Mouse (Mus musculus): Measurements from ENCODE around the gene AC134908.4. TPM values are rescaled to one million over a fixed set of nuclear protein-coding genes. Genes with fewer than 3 reads are reported as not detected.

The AC134908.4 gene
- polyA plus RNA-seq, 1 experiment from 2014 or later: not detected

DNA sequence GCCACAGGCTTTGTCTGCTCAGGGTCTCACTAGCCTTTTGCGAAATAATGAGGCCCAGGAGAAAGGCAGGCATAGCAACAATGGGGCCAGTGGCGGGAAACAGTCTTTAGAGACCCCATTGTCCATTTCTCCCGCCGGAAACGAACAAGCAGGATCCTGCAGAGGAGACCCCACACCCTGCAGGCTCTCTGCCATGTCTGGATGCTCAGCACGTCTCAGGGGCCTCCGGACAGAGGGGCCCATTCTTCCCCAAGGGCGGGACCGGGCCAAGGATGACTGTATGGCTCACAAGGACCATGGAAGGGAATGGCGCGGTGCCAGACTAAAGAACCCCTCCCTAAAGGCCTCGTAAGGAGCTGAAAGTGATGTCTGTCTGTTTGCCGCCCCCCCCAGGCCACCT, 1.3 kb downstream of the AC134908.4 start:
- WGBS: 44% methylated on average over 13 of the region's 13 CpGs
- Histone ChIP-seq H3K27ac (replicated peaks; ENCODE audit: low read depth, low read length) (no peak overlapping the region), H3K4me2 (ENCODE audit: low read depth, low read length) (no peak overlapping the region), H3K9me3 (replicated peaks; ENCODE audit: control insufficient read depth, low read length) (no peaks in the 10 kb centered on the region), H3K36me3 (replicated peaks; ENCODE audit: control insufficient read depth, insufficient read depth, low read depth, low read length) (no peaks in the 10 kb centered on the region), H3K4me3 (ENCODE audit: low read depth, low read length) (peak overlapping the region; percentile 80; the same call in 1 of the 2 replicates), H3K9ac (replicated peaks; ENCODE audit: low read length) (peak overlapping the region; percentile 2; the same call in 1 of the 2 replicates), H3K27me3 (ENCODE audit: control insufficient read depth, insufficient read depth, low read length) (no peaks in the 10 kb centered on the region), H3K4me1 (ENCODE audit: control insufficient read depth, insufficient read depth, low read length) (peaks cover 7% of the 10 kb centered on the region)
- peak; percentile 22 for DNase-seq (ENCODE audit: low spot score)
- ATAC-seq (replicated peaks; ENCODE audit: insufficient number of reproducible peaks, low FRiP score, low TSS enrichment, low read depth): no peak

DNA sequence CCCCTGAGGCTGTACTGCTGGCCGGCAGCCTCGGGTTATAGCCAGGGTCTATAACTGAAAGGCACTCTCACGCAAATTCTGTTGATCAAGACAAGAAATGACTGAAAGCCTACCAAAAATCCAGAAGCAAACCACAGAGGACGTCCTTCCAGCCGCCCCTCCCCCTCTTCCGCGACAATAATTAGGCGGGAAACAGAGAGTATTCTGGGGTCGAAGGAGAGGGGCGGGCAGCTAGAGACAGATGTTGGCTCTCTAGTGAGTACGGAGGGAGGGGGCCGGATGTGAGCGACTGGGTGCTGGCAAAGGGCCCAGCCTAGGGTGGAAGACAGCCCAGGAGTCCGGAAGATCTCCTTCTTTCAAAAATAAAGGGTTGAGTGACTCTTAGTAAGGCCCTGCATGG, 2.8 kb downstream of the AC134908.4 start, which contains the start of gene Fam173a:
TSS of gene Fam173a (minus strand) at position 287 of the 400 bp plus-strand sequence.
- DNase-seq (ENCODE audit: low spot score): peak; percentile 79
- ATAC-seq (replicated peaks; ENCODE audit: insufficient number of reproducible peaks, low FRiP score, low TSS enrichment, low read depth): peak; percentile 21
- Histone ChIP-seq H3K4me3 (ENCODE audit: low read depth, low read length) (peak within 1 kb of the TSS; percentile 67), H3K36me3 (replicated peaks; ENCODE audit: control insufficient read depth, insufficient read depth, low read depth, low read length) (no peaks in the 10 kb centered on the region; the same call in 1 of the 2 replicates), H3K27ac (replicated peaks; ENCODE audit: low read depth, low read length) (peak within 1 kb of the TSS; percentile 90), H3K4me2 (ENCODE audit: low read depth, low read length) (peak within 1 kb of the TSS; percentile 87), H3K9ac (replicated peaks; ENCODE audit: low read length) (peak within 1 kb of the TSS; percentile 83), H3K9me3 (replicated peaks; ENCODE audit: control insufficient read depth, low read length) (no peaks in the 10 kb centered on the region), H3K4me1 (ENCODE audit: control insufficient read depth, insufficient read depth, low read length) (peaks cover 7% of the 10 kb centered on the region), H3K27me3 (ENCODE audit: control insufficient read depth, insufficient read depth, low read length) (no peaks in the 10 kb centered on the region)
- WGBS: 1% methylated on average over 13 of the region's 14 CpGs

DNA sequence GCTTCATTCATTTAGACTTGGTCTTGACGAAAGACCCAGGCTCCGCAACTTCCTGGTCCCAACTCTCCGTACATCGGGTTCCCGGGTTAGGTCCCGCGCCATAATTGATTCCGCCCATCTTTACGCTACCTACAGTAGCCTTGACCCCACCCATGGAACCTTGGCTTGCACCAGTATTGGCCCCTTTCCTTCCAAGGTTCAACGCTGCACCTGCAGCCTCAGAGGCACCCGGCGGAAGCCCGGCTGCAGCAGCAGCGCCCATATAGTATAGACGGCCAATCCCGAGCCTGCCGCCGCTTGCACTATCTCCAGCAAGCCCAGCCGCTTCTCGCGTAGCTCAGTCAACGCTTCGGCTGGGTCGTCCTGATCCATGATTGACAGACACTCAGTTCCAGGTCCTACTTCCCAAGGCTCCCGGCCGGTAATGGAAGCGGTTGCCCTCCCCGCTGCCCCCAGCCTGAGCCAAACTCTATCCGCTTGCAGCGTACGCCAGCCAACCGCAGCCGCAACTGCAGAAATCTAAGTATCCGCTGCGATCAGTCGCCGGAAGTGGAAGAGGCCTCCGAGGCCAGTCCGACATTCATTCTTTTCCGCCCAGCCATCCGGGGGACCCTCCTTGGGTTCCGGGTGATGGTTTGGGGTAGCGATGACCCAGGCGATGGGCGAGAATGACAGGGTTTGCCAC, 3.5 kb downstream of the AC134908.4 start:
- Histone ChIP-seq H3K4me1 (ENCODE audit: control insufficient read depth, insufficient read depth, low read length) (peaks cover 7% of the 10 kb centered on the region), H3K9me3 (replicated peaks; ENCODE audit: control insufficient read depth, low read length) (no peaks in the 10 kb centered on the region), H3K36me3 (replicated peaks; ENCODE audit: control insufficient read depth, insufficient read depth, low read depth, low read length) (no peaks in the 10 kb centered on the region; the same call in 1 of the 2 replicates), H3K27me3 (ENCODE audit: control insufficient read depth, insufficient read depth, low read length) (no peaks in the 10 kb centered on the region), H3K9ac (replicated peaks; ENCODE audit: low read length) (peak overlapping the region; percentile 83), H3K4me2 (ENCODE audit: low read depth, low read length) (peak overlapping the region; percentile 87), H3K27ac (replicated peaks; ENCODE audit: low read depth, low read length) (peak overlapping the region; percentile 90), H3K4me3 (ENCODE audit: low read depth, low read length) (peak overlapping the region; percentile 67)
- DNase-seq (ENCODE audit: low spot score) (peak; percentile 88), ATAC-seq (replicated peaks; ENCODE audit: insufficient number of reproducible peaks, low FRiP score, low TSS enrichment, low read depth) (peak; percentile 25)
- WGBS: under 1% methylated on average over 45 of the region's 45 CpGs

DNA sequence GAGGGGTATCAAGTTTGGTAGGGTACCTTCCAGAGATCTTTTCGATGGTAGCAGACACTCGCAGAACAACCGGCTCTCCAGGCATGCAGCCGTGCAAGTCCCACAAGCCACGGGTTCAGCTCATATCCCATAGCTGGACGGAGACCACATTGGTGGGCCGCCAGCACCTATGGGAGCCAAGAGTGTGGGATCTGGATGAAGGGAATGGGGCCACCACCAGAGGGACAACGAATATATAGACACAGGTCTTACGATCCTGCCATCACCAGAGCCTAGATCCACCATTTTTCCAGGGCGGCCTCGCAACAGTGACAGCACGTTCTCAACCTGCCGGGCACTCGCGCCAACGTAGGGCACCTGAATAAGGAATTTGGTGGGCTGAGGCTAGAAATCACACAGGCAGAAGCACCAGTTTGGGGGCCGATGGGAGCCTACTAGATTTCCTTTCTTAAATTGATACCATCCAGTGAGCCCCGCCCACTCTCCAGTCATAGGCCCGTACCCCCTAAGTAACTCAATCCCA, 4.1 kb downstream of the AC134908.4 start:
- no peak for DNase-seq (ENCODE audit: low spot score)
- H3K9me3 ChIP-seq (replicated peaks; ENCODE audit: control insufficient read depth, low read length): no peaks in the 10 kb centered on the region
- H3K4me2 ChIP-seq (ENCODE audit: low read depth, low read length): peak overlapping the region; percentile 87
- ATAC-seq (replicated peaks; ENCODE audit: insufficient number of reproducible peaks, low FRiP score, low TSS enrichment, low read depth): 0 out of 2 replicates have a peak, but pooled peaks have one; percentile 3
- peak overlapping the region; percentile 90 for H3K27ac ChIP-seq (replicated peaks; ENCODE audit: low read depth, low read length)
- no peaks in the 10 kb centered on the region; the same call in 1 of the 2 replicates for H3K36me3 ChIP-seq (replicated peaks; ENCODE audit: control insufficient read depth, insufficient read depth, low read depth, low read length)
- H3K9ac ChIP-seq (replicated peaks; ENCODE audit: low read length): peak overlapping the region; percentile 83
- peak overlapping the region; percentile 67 for H3K4me3 ChIP-seq (ENCODE audit: low read depth, low read length)
- WGBS: 27% methylated on average over 19 of the region's 19 CpGs
- no peaks in the 10 kb centered on the region for H3K27me3 ChIP-seq (ENCODE audit: control insufficient read depth, insufficient read depth, low read length)
- peaks cover 7% of the 10 kb centered on the region for H3K4me1 ChIP-seq (ENCODE audit: control insufficient read depth, insufficient read depth, low read length)

DNA sequence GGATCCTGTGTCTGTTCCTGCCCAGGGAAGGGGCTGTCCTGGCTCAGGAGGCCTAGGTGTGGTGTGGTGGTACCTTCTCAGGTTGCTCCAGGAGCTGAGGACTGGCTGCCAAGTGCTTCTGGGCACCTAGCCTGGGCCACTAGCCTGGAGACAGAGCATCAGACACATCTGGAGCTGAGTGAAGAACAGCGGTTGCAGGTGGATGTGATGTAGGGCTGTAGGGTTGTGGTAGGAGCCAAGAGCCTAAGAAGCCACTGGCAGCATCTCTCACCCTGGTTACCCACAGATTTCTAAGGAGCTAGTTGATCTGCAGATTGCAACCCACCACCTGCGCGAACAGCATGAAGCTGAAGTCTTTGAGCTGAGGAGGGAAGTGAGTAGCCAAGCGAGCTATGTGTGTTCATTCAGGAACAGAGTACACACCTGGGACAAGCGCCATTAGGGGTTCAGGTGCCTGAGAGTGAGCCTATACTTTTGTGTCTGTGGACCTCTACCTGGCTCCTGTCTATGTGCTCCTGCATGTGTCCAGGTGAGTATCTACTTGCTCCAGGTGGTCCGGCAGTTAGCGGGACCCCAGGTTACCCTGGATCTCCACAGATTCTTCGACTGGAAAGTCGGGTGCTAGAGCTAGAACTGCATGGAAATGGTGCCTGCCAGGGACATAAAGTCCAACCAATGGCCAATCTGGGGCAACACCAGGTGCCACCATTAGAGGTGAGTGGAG, 8.5 kb downstream of the AC134908.4 start:
- Histone ChIP-seq H3K4me2 (ENCODE audit: low read depth, low read length) (no peak overlapping the region), H3K9me3 (replicated peaks; ENCODE audit: control insufficient read depth, low read length) (no peaks in the 10 kb centered on the region), H3K36me3 (replicated peaks; ENCODE audit: control insufficient read depth, insufficient read depth, low read depth, low read length) (peaks cover 12% of the 10 kb centered on the region), H3K9ac (replicated peaks; ENCODE audit: low read length) (no peak overlapping the region), H3K27ac (replicated peaks; ENCODE audit: low read depth, low read length) (no peak overlapping the region), H3K4me1 (ENCODE audit: control insufficient read depth, insufficient read depth, low read length) (peaks cover 5% of the 10 kb centered on the region; the same call in 1 of the 2 replicates), H3K4me3 (ENCODE audit: low read depth, low read length) (no peak overlapping the region), H3K27me3 (ENCODE audit: control insufficient read depth, insufficient read depth, low read length) (no peaks in the 10 kb centered on the region)
- no peak for ATAC-seq (replicated peaks; ENCODE audit: insufficient number of reproducible peaks, low FRiP score, low TSS enrichment, low read depth)
- no peak for DNase-seq (ENCODE audit: low spot score)
- WGBS: 89% methylated on average over 9 of the region's 9 CpGs

DNA sequence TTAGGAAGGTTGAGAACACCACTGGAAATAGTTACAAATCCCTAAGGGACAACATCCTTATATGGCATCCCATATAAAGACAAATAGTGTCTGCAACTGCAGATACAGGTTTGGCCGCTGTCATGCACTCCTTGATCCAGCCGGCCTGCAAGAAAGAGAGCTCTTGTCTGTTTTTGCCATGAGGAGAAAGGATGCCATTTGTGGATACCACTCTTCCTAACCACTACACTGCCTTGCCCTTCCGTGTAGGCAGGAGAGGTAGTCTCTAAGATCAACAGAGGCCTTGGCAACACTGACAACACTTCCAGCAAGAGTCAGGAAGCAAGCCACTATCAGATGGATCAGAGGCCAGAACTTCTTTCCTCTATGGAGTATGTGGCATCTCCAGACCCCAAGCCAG, 9.2 kb downstream of the AC134908.4 start, which contains the start of gene Ccdc78:
TSS of gene Ccdc78 (plus strand) at position 301 of the 400 bp plus-strand sequence.
- ATAC-seq (replicated peaks; ENCODE audit: insufficient number of reproducible peaks, low FRiP score, low TSS enrichment, low read depth): no peak
- WGBS: 81% methylated on average over 3 of the region's 3 CpGs
- peaks cover 15% of the 10 kb centered on the region for H3K36me3 ChIP-seq (replicated peaks; ENCODE audit: control insufficient read depth, insufficient read depth, low read depth, low read length)

DNA sequence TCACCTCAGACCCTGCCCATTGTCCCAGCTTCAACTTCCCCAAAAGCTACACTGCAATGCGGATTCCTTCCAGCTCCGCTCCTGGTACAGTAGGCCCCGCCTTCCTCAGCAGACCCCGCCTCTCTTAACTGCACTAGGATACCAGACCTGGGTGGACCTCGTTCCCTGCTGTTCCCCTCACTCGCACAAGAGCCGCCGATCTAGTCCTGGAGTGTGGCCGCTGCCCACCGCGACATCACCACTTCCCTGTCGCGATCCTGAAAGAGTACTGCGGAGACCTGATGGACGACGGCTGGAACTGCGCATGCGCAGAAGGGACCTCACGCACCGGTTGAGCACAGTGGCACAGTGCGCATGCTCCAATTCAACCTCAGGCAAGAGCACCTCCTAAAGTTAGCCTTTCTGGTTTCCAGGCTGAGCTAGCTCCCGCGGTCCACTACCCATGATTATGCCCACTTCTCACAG, 10.1 kb downstream of the AC134908.4 start, which contains the start of gene Haghl:
TSS of gene Haghl (minus strand) at position 393 of the 465 bp plus-strand sequence.
- peak; percentile 97 for DNase-seq (ENCODE audit: low spot score)
- Histone ChIP-seq H3K4me1 (ENCODE audit: control insufficient read depth, insufficient read depth, low read length) (peaks cover 5% of the 10 kb centered on the region; the same call in 1 of the 2 replicates), H3K4me3 (ENCODE audit: low read depth, low read length) (peak within 1 kb of the TSS; percentile 45), H3K27me3 (ENCODE audit: control insufficient read depth, insufficient read depth, low read length) (no peaks in the 10 kb centered on the region), H3K36me3 (replicated peaks; ENCODE audit: control insufficient read depth, insufficient read depth, low read depth, low read length) (peaks cover 15% of the 10 kb centered on the region), H3K4me2 (ENCODE audit: low read depth, low read length) (peak within 1 kb of the TSS; percentile 59), H3K27ac (replicated peaks; ENCODE audit: low read depth, low read length) (peak within 1 kb of the TSS; percentile 56), H3K9me3 (replicated peaks; ENCODE audit: control insufficient read depth, low read length) (no peaks in the 10 kb centered on the region), H3K9ac (replicated peaks; ENCODE audit: low read length) (peak within 1 kb of the TSS; percentile 62)
- ATAC-seq (replicated peaks; ENCODE audit: insufficient number of reproducible peaks, low FRiP score, low TSS enrichment, low read depth): peak; percentile 77
- under 1% methylated on average over 23 of the region's 23 CpGs for WGBS

More for the DNA sequence above, 9.2 kb downstream of the AC134908.4 start, which contains the start of gene Ccdc78:
- Histone ChIP-seq H3K4me1 (ENCODE audit: control insufficient read depth, insufficient read depth, low read length) (peaks cover 5% of the 10 kb centered on the region; the same call in 1 of the 2 replicates), H3K4me3 (ENCODE audit: low read depth, low read length) (peak within 1 kb of the TSS; percentile 45), H3K9me3 (replicated peaks; ENCODE audit: control insufficient read depth, low read length) (no peaks in the 10 kb centered on the region), H3K27me3 (ENCODE audit: control insufficient read depth, insufficient read depth, low read length) (no peaks in the 10 kb centered on the region), H3K4me2 (ENCODE audit: low read depth, low read length) (peak within 1 kb of the TSS; percentile 4; the same call in 1 of the 2 replicates), H3K9ac (replicated peaks; ENCODE audit: low read length) (peak within 1 kb of the TSS; percentile 62), H3K27ac (replicated peaks; ENCODE audit: low read depth, low read length) (peak within 1 kb of the TSS; percentile 56)
- no peak for DNase-seq (ENCODE audit: low spot score)
